Mouse (Mus musculus) spleen, postnatal 4 days (tissue): ENCODE data around the gene Sall1.

ENCODE experiments used
- DNase-seq, 2 experiments: peaks; one replicate each; pipeline ENCODE4 v3.0.0; 2022; ENCODE audit warnings: low spot score in 2 of 2

The Sall1 gene

GRCm38 (mm10) chr8:89038920-89039319 lies 5.0 kb downstream of the Sall1 start:
- DNase-seq = no peak

- no peak for DNase-seq
Observed at GRCm38 (mm10) chr8:89037536-89038236, 6.3 kb downstream of the Sall1 start.

GRCm38 (mm10) chr8:89032412-89032811 lies 11.6 kb downstream of the Sall1 start:
- no peak for DNase-seq

- no peak for DNase-seq
Observed at GRCm38 (mm10) chr8:89028156-89028555, 15.8 kb downstream of the Sall1 start.

- no peak for DNase-seq
Observed at GRCm38 (mm10) chr8:89026139-89026520, 17.8 kb downstream of the Sall1 start.

GRCm38 (mm10) chr8:89025281-89026138 lies 18.5 kb downstream of the Sall1 start:
- DNase-seq = no peak

- DNase-seq = no peak
Observed at GRCm38 (mm10) chr8:89024796-89025195, 19.2 kb downstream of the Sall1 start.

GRCm38 (mm10) chr8:89021139-89021538 lies 22.8 kb downstream of the Sall1 start:
- no peak for DNase-seq

GRCm38 (mm10) chr8:89017891-89018290 lies 26.1 kb downstream of the Sall1 start:
- DNase-seq = no peak

- DNase-seq = no peak
Observed at GRCm38 (mm10) chr8:89016465-89017070, 27.4 kb downstream of the Sall1 start.

GRCm38 (mm10) chr8:89015539-89015938 lies 28.4 kb downstream of the Sall1 start:
- no peak for DNase-seq

GRCm38 (mm10) chr8:89012853-89013534 lies 31.0 kb downstream of the Sall1 start:
- no peak for DNase-seq

- no peak for DNase-seq
Observed at GRCm38 (mm10) chr8:89012024-89012712, 31.8 kb downstream of the Sall1 start.

GRCm38 (mm10) chr8:89008784-89009183 lies 35.2 kb downstream of the Sall1 start:
- DNase-seq = no peak

GRCm38 (mm10) chr8:89007114-89007513 lies 36.8 kb downstream of the Sall1 start:
- no peak for DNase-seq

GRCm38 (mm10) chr8:89006426-89006825 lies 37.5 kb downstream of the Sall1 start:
- no peak for DNase-seq

GRCm38 (mm10) chr8:89005797-89006196 lies 38.2 kb downstream of the Sall1 start:
- no peak for DNase-seq

GRCm38 (mm10) chr8:89004041-89004440 lies 39.9 kb downstream of the Sall1 start:
- DNase-seq = no peak

- DNase-seq = no peak
Observed at GRCm38 (mm10) chr8:89003336-89003896, 40.5 kb downstream of the Sall1 start.

GRCm38 (mm10) chr8:89002128-89002527 lies 41.8 kb downstream of the Sall1 start:
- DNase-seq = no peak

GRCm38 (mm10) chr8:88997276-88997675 lies 46.7 kb downstream of the Sall1 start:
- DNase-seq = no peak
